Mouse (Mus musculus) spleen, adult 2 months (tissue): ENCODE measurements at regions not wholly inside any gene's neighbourhood (a gene's known extent, or its start where the extent isn't known, plus 50 kb on each side); places are given as distances from the start of the nearest gene placed in this dataset.

ENCODE experiments used
- DNase-seq, 2 experiments: peaks; one replicate each; pipeline versions ENCODE4 v3.0.0 to v3.0.0-alpha.2; 2012 to 2021; ENCODE audit warnings: low spot score in 2 of 2, low read depth in 1 of 2
- H3K27ac ChIP-seq: fragments of 200-500 bp; 2 replicates; pipeline ENCODE4 v1.5.1; 2012; ENCODE audit warnings: low read length, inconsistent platforms; ENCODE audit not compliant: insufficient read depth
- H3K27me3 ChIP-seq: fragments of 200-500 bp; 2 replicates; pipeline ENCODE4 v1.6.1; 2012; ENCODE audit warnings: mild to moderate bottlenecking, moderate library complexity, low read length, inconsistent platforms; ENCODE audit not compliant: control insufficient read depth, insufficient read depth
- H3K36me3 ChIP-seq: fragments of 200-500 bp; 2 replicates; pipeline ENCODE4 v1.6.1; 2012; ENCODE audit warnings: mild to moderate bottlenecking, low read length, inconsistent platforms; ENCODE audit not compliant: control insufficient read depth, insufficient read depth
- H3K4me1 ChIP-seq: fragments of 200-500 bp; 2 replicates; pipeline ENCODE4 v1.6.1; 2011; ENCODE audit warnings: inconsistent platforms; ENCODE audit not compliant: control insufficient read depth, insufficient read depth, insufficient read length
- H3K4me3 ChIP-seq: fragments of 200-500 bp; 2 replicates; pipeline ENCODE4 v1.5.1; 2011; ENCODE audit warnings: mild to moderate bottlenecking, inconsistent platforms; ENCODE audit not compliant: insufficient read depth, insufficient read length; ENCODE audit errors: extremely low read depth
- CTCF ChIP-seq: fragments of 200-500 bp; IDR thresholded peaks from 2 replicates; pipeline ENCODE4 v1.5.1; 2011; ENCODE audit warnings: mild to moderate bottlenecking, inconsistent platforms; ENCODE audit not compliant: insufficient read depth, insufficient read length, insufficient replicate concordance; ENCODE audit errors: extremely low read depth
- POLR2A ChIP-seq: fragments of 200-500 bp; IDR thresholded peaks from 2 replicates; pipeline ENCODE4 v1.6.1; 2011; ENCODE audit warnings: low read depth, low read length, inconsistent platforms
- WGBS: fragments of 180-500 bp; shearing (Covaris S2); methylation state at CpG from one replicate; pipeline ENCODE4 v1.1.7; 2018; 5-methylcytosine and 5-hydroxymethylcytosine counted together

DNA sequence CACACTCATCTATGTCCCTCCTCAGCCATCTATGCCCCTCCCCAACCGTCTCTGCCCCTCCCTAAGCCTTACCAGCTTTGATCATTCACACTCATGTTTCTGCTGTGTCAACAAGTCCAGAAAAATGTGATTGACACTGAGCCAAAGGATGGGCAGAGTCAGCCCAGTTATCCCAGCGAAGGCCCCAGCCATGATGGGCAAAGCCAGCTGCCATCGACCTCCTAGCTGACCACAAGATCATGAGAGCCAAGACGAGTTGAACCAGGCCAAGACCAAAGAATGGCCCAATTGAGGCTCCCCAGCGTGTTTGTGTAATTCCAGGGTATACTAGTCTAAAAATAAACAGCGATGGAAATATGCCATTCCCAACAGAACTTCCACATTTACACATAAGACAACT is 174.4 kb downstream of the Rpl14 start:
- 83% methylated on average over 6 of the region's 6 CpGs for WGBS
- no peak for DNase-seq
- TF ChIP-seq CTCF (no peak), POLR2A (no peak)
- Histone ChIP-seq H3K4me3 (no peak overlapping the region), H3K36me3 (no peaks in the 10 kb centered on the region), H3K27ac (no peak overlapping the region), H3K27me3 (no peaks in the 10 kb centered on the region), H3K4me1 (no peaks in the 10 kb centered on the region)

DNA sequence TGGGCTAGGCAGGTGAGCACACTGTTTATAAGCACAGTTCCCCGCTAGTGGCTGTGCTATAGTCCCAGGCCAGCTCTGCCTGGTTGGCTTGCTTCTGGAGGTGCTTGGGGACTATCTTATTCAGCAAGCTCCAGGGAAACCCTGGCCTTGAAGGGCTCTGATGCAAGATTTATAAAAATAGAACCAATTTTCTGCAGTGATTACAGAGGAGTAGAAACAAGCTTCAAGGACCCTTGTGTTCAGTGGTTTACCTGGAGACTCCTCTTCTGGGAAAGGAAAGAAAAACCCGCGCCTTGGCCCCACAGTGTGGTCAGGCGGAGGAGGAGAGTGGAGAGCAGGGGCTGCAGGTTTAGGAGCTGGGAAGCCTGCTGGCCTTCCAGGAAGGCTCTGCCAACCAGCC is 178.2 kb upstream of the Ctnnb1 start:
- Histone ChIP-seq H3K4me1 (no peaks in the 10 kb centered on the region), H3K4me3 (no peak overlapping the region), H3K36me3 (no peaks in the 10 kb centered on the region), H3K27ac (no peak overlapping the region), H3K27me3 (no peaks in the 10 kb centered on the region)
- WGBS, result 95% methylated on average over 4 of the region's 4 CpGs
- DNase-seq, result no peak
- TF ChIP-seq CTCF (no peak), POLR2A (no peak)

DNA sequence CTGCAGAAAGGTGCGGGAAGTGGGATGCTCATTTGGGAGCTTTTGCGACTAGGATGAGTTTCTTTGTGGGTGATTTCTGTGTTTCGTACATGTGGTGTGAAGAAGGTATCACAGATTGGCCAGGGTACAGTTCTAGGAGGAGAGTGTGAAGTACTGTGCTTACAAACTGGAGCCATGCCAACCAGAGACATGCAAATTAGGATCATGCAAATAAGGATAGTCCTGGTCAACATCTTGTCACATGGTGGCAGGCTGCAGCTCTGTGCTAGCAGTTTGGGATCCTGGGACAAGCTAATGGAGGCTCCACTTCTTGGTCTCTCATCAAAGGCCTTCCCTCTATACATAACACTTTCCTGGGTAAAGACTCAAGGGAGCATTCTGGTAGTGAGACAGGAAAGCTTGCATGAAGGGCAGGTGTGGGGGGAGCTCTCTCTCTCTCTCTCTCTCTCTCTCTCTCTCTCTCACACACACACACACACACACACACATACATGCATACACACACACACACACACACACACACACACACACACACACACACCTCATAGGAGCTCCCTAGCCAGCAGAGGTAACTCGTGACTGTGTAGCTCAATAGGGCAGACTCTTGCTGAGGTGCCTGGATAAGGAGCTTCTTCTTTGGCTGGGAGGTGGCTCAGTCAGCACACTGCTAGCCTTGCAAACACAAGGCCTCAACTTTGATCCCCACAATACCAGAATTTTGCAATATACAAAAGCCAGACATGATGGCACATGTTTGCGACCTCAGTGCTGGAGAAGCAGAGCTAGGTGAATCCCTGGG is 177.1 kb upstream of the Ctnnb1 start:
- 94% methylated on average over 5 of the region's 5 CpGs for WGBS
- H3K27me3 ChIP-seq, result no peaks in the 10 kb centered on the region
- TF ChIP-seq CTCF (no peak), POLR2A (no peak)
- no peak overlapping the region for H3K27ac ChIP-seq
- DNase-seq, result no peak
- H3K4me3 ChIP-seq, result no peak overlapping the region
- no peaks in the 10 kb centered on the region for H3K4me1 ChIP-seq
- no peaks in the 10 kb centered on the region for H3K36me3 ChIP-seq

DNA sequence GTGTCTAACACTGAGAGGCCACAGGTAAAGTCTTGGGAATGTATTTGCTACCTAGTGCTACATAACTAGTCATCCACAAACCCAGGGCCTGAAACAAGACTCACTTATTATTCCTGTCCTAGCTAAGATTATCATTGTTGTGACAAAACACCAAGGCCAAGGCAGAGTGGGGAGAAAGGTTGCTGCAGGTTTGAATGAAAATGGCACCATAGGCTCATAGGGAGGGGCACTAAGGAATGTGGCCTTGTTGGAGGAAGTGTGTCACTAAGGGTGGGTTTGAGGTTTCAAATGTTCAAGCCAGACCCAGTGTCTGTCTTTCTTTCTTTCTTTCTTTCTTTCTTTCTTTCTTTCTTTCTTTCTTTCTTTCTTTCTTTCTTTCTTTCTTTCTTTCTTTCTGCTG is 174.9 kb upstream of the Ctnnb1 start:
- H3K27me3 ChIP-seq, result no peaks in the 10 kb centered on the region
- TF ChIP-seq CTCF, result no peak
- TF ChIP-seq POLR2A, result no peak
- no peak overlapping the region for H3K27ac ChIP-seq
- no peaks in the 10 kb centered on the region for H3K36me3 ChIP-seq
- DNase-seq, result no peak
- no peaks in the 10 kb centered on the region for H3K4me1 ChIP-seq
- H3K4me3 ChIP-seq, result no peak overlapping the region

DNA sequence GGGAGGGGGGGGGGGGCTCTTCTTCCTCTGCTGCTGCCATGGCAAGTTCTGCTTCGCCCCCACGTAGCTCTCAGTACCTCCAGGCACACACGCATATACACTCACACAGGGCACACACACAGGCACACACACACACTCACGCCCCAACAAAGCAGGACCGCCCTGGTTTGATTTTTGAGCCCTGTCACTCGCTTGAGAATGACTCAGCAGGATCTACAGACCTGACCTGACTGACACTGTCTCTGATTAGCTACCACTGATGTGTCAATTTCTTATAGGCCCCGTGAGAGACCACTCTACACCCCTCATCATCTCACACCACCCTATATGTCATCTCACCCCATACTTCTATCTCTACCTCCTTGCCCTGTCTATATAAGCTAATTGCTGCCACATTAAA is 173.5 kb upstream of the Ctnnb1 start:
- no peak for TF ChIP-seq POLR2A
- no peak for TF ChIP-seq CTCF
- H3K4me3 ChIP-seq, result no peak overlapping the region
- no peak overlapping the region for H3K27ac ChIP-seq
- H3K27me3 ChIP-seq, result no peaks in the 10 kb centered on the region
- 87% methylated on average over 7 of the region's 7 CpGs for WGBS
- no peak for DNase-seq
- no peaks in the 10 kb centered on the region for H3K36me3 ChIP-seq
- no peaks in the 10 kb centered on the region for H3K4me1 ChIP-seq

DNA sequence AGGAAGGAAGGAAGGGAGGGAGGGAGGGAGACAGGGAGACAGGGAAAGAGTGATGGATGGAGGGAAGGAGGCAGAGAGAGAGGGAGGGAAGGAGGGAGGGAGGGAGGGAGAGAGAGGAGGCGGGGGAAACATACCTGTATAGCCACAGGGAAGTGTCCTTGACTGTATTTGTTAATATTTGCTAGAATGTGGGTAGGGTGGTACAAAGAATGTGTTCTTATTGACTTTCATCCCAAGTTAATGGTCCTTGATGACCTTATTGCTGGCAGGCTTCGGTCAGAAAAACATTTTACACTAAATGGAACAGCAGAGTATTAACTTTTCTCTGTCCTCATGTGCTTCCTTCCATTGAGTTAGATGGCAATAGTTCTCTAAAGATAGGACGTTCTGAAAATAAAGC is 171.0 kb upstream of the Ctnnb1 start:
- no peaks in the 10 kb centered on the region for H3K4me1 ChIP-seq
- no peak for DNase-seq
- no peaks in the 10 kb centered on the region for H3K27me3 ChIP-seq
- no peaks in the 10 kb centered on the region for H3K36me3 ChIP-seq
- TF ChIP-seq POLR2A (no peak), CTCF (no peak)
- WGBS, result 91% methylated on average over 3 of the region's 3 CpGs
- no peak overlapping the region for H3K4me3 ChIP-seq
- H3K27ac ChIP-seq, result no peak overlapping the region

DNA sequence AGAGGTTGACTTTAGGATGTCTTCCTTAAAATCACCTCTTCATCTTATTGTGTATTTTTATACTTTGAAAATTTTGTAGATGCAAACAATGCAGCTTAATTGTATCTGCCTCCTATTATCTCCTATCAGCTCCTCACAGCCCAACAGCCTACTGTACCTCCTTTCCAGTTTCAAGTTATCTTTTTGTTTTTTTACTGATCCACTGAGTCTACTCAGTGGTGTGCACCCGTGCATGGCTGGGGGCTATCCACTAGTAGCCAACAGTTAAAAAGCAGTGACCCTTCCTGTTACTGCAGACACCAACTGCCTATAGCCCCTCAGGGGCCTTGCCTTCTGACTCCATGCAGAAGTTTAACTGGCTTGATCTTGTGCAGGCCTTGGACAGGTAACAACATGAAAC is 170.4 kb upstream of the Ctnnb1 start:
- Histone ChIP-seq H3K4me3 (no peak overlapping the region), H3K27me3 (no peaks in the 10 kb centered on the region), H3K36me3 (no peaks in the 10 kb centered on the region), H3K27ac (no peak overlapping the region), H3K4me1 (no peaks in the 10 kb centered on the region)
- DNase-seq, result no peak
- 83% methylated on average over 1 of the region's 1 CpGs for WGBS
- TF ChIP-seq CTCF, result no peak
- no peak for TF ChIP-seq POLR2A

DNA sequence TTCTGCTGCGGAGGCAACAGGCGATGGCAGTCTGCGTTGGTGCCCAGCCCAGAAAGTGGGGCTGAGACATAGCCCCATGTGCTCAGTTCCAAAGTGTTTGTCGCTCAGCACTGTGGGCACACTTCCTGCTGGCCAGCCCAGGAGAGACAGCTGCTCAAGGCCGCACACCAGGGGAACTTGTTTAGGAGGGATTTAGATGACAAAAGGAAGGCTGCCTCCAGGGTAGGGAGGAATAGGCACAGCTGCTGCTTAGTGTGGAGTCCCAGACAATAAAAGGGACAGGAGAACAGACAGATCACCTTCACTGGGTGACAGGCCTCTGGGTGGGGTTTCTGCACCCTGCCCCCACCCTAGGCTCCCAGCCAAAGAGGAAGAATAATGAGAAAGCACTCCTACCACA is 169.2 kb upstream of the Ctnnb1 start:
- Histone ChIP-seq H3K36me3 (no peaks in the 10 kb centered on the region), H3K27ac (no peak overlapping the region), H3K4me1 (no peaks in the 10 kb centered on the region), H3K4me3 (no peak overlapping the region), H3K27me3 (no peaks in the 10 kb centered on the region)
- WGBS, result 64% methylated on average over 5 of the region's 5 CpGs
- no peak for DNase-seq
- TF ChIP-seq CTCF (no peak), POLR2A (no peak)
